Mouse (Mus musculus) heart, embryonic 15.5 days (tissue): ENCODE results near the gene Gm10491. TPM values are rescaled to one million over a fixed set of nuclear protein-coding genes. Genes with fewer than 3 reads are reported as not detected.
"Not testable (repeated sequence)": the region's sequence is repeated elsewhere in the genome, so short reads cannot be mapped to it uniquely, and the experiment has no call there.

Experiments used
- ATAC-seq: fragments of 200-750 bp; cut with Nextera tagmentation; replicated peaks from 2 replicates; pipeline ENCODE4 v1.8.0; 2017; ENCODE audit warnings: low read depth, moderate TSS enrichment; ENCODE audit not compliant: insufficient number of reproducible peaks, insufficient read depth, low FRiP score
- H3K27ac ChIP-seq: fragments of 300-500 bp; sonication (generic); 2 replicates; pipeline ENCODE4 v1.5.1; 2015; ENCODE audit warnings: mild to moderate bottlenecking, inconsistent platforms
- H3K27me3 ChIP-seq: fragments of 300-500 bp; sonication (generic); 2 replicates; pipeline ENCODE4 v1.6.1; 2015; ENCODE audit warnings: inconsistent platforms
- H3K36me3 ChIP-seq: fragments of 300-500 bp; sonication (generic); 2 replicates; pipeline ENCODE4 v1.6.1; 2015; ENCODE audit warnings: mild to moderate bottlenecking, inconsistent platforms
- H3K4me1 ChIP-seq: fragments of 300-500 bp; sonication (generic); replicated peaks from 2 replicates; pipeline ENCODE4 v1.6.1; 2015; ENCODE audit warnings: inconsistent platforms
- H3K4me2 ChIP-seq: fragments of 300-500 bp; sonication (generic); 2 replicates; pipeline ENCODE4 v1.6.1; 2015; ENCODE audit warnings: inconsistent platforms, mild to moderate bottlenecking, moderate library complexity
- H3K4me3 ChIP-seq: fragments of 300-500 bp; sonication (generic); 2 replicates; pipeline ENCODE4 v1.5.1; 2015; ENCODE audit warnings: mild to moderate bottlenecking, inconsistent platforms
- H3K9ac ChIP-seq: fragments of 300-500 bp; sonication (generic); 2 replicates; pipeline ENCODE4 v1.6.1; 2015; ENCODE audit warnings: mild to moderate bottlenecking, inconsistent platforms
- H3K9me3 ChIP-seq: fragments of 300-500 bp; sonication (generic); replicated peaks from 2 replicates; pipeline ENCODE4 v1.6.1; 2016; ENCODE audit warnings: inconsistent platforms
- WGBS: fragments of 180-500 bp; shearing (Covaris S2); methylation state at CpG from one replicate; pipeline ENCODE4 v1.1.7; 2015; ENCODE audit warnings: mixed read lengths; 5-methylcytosine and 5-hydroxymethylcytosine counted together
- polyA plus RNA-seq: library from polyadenylated mRNA; unstranded; fragments of >200 nt; fragmentation: Nextera tagmentation; extraction: Ambion mirVana; gene quantifications from 2 replicates; pipeline ENCODE4 v1.2.1, GENCODE M21; 2015

Gene Gm10491
- polyA plus RNA-seq, 1 experiment from 2014 or later: not detected

DNA sequence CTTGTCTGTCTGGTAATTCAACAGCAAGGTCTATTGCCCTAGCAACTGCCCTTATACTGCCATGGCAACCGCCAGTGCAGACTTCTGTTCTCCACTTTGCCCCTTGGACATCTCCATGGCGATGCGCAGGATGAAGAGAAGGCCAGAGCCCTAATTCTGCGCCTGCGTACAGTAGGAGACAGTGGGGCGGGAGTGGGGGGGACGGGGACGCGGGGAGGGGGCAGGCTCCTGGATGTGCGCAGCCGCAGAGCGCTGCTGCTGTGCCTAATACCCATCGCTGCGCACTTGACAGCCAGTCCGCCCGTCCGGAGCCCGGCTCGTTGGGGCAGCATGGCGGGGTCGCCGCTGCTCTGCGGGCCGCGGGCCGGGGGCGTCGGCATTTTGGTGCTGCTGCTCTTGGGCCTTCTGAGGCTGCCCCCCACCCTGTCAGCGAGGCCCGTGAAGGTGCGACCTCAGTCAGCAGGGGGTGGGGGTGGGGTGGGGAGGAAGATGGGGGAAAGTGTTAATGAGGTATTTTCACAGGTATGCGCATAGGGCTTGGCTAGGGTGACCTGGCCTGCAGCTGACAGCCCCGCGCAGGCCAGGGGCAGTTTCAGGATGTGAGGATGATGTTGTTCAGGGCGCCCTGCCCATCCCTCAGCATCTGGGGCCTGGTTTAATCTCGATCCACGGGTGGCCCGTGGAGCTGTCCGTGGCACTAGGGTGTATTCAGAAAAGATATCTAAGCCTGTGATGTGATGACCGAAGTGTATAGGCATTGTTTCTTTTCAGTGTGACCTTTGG, 12.2 kb upstream of the Gm10491 start, which contains the start of gene Pcsk1n:
Pcsk1n (plus strand) TSS at position 222 of the 783 bp plus-strand sequence.
- Histone ChIP-seq H3K9ac (no peak within 1 kb of the TSS), H3K4me1 (peaks cover 7% of the 10 kb centered on the region; the same call in 1 of the 2 replicates), H3K4me2 (peak within 1 kb of the TSS; percentile 41), H3K4me3 (0 out of 2 replicates have a peak within 1 kb of the TSS, but pooled peaks have one; percentile 13), H3K9me3 (no peaks in the 10 kb centered on the region), H3K27me3 (peaks cover 65% of the 10 kb centered on the region), H3K36me3 (no peaks in the 10 kb centered on the region), H3K27ac (no peak within 1 kb of the TSS)
- no peak; the same call in 1 of the 2 replicates for ATAC-seq
- 16% methylated on average over 40 of the region's 40 CpGs for WGBS

DNA sequence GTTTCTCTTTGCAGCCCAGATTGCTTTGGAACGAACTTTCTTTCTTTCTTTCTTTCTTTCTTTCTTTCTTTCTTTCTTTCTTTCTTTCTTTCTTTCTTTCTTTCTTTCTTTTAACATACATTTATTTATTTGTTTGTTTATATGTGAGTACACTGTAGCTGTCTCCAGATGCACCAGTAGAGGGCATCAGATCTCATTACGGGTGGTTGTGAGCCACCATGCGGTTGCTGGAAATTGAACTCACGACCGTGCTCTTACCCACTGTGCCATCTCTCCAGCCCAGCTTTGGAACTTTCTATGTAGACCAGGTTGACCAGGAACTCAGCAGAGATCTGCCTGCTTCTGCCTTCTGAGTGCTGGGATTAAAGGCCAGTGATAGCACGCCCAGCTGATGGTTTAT, 10.3 kb upstream of the Gm10491 start:
- 56% methylated on average over 6 of the region's 6 CpGs for WGBS
- ATAC-seq, H3K4me2 ChIP-seq: not testable (repeated sequence)

DNA sequence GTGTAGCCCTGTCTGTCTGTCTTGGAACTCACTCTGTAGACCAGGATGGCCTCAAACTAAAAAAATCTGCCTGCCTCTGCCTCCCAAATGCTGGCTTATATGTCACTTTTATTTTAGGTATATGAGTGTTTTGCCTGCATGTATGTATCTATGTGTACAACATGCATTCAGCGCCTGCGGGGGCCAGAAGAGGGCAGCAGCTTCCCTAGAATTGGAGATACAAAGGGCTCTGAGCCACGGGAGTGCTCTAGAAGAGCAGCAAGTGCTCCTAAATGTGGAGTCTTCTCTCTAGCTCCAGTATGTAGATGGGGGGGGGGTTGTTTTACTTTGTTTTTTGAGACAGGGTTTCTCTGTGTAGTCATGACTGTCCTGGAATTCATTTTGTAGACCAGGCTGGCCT, 8.0 kb upstream of the Gm10491 start:
- H3K9ac ChIP-seq, H3K36me3 ChIP-seq, ATAC-seq, H3K27ac ChIP-seq, H3K4me3 ChIP-seq, H3K4me2 ChIP-seq, H3K9me3 ChIP-seq, H3K4me1 ChIP-seq: not testable (repeated sequence)
- 21% methylated on average over 3 of the region's 3 CpGs for WGBS
- peaks cover 24% of the 10 kb centered on the region for H3K27me3 ChIP-seq

More for the DNA sequence above, 10.3 kb upstream of the Gm10491 start:
- not testable (repeated sequence) for H3K9me3 ChIP-seq, H3K4me3 ChIP-seq, H3K36me3 ChIP-seq, H3K27ac ChIP-seq, H3K9ac ChIP-seq, H3K4me1 ChIP-seq
- H3K27me3 ChIP-seq: peaks cover 47% of the 10 kb centered on the region

DNA sequence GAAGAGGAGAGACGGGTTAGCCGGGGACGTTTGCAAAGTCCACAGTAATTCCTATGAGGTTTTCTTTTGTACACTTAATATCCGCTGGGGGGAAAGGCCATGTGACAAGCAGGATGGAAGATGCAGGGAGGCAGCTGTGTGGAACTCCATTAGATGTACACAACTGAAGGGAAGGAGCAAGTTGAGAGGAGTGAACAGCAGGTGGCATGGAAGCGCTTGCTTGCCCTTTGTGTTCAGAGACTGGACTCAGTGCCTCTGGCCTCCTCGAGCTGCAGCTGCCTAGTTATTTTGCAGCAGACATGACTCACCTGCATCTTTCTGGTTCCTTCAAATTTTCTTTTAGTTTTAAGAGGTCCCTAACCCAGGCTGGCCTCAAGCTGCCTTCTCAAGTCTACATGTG, 2.8 kb upstream of the Gm10491 start:
- 50% methylated on average over 6 of the region's 6 CpGs for WGBS

DNA sequence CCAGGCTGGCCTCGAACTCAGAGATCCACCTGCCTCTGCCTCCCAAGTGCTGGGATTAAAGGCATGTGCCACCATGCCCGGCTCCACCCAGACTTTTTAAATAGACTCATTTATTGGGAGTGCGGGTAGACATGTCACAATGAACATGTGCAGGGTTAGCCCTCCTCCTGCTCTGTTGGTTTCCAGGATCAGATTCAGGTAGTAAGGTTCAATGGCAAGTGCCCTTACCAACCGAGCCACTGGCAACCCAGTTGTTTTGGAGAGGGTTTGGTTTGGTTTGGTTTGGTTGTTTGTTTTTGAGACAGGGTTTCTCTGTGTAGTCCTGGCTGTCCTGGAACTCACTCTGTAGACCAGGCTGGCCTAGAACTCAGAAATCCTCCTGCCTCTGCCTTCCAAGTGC, 1.6 kb upstream of the Gm10491 start, which contains the start of gene Gm10490:
Gm10490 (plus strand) TSS at position 301 of the 400 bp plus-strand sequence.
- WGBS: 88% methylated on average over 4 of the region's 4 CpGs
- ATAC-seq: not testable (repeated sequence)

More for the DNA sequence above, 2.8 kb upstream of the Gm10491 start:
- Histone ChIP-seq H3K36me3 (peaks cover 5% of the 10 kb centered on the region; the same call in 1 of the 2 replicates), H3K4me1 (no peaks in the 10 kb centered on the region), H3K27me3 (no peaks in the 10 kb centered on the region), H3K4me2 (no peak overlapping the region), H3K9me3 (no peaks in the 10 kb centered on the region), H3K4me3 (no peak overlapping the region), H3K27ac (no peak overlapping the region), H3K9ac (no peak overlapping the region)
- no peak for ATAC-seq

DNA sequence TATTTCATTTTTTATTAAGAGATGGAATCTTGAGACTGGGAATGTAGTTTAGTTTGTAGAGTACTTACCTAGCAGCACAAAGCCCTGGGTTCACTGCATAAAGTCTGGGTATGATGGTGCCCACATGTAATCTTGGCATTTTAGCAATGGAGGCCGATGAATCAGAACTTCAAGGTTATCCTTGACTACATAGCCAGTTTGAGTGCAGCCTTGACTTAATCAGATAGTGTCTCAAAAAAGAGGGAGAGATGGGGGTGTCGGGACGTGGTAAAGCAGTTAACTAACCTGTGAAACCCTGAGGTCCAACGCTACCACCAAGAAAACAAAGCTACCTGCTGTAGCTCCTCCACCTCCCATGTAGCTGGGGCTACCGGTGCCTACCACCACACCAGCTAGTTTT, 3.2 kb downstream of the Gm10491 start:
- H3K4me1 ChIP-seq: 0 out of 2 replicates have a peak, but pooled peaks cover 2% of the 10 kb centered on the region
- peaks cover 5% of the 10 kb centered on the region; the same call in 1 of the 2 replicates for H3K36me3 ChIP-seq
- H3K27ac ChIP-seq: no peak overlapping the region
- no peaks in the 10 kb centered on the region for H3K27me3 ChIP-seq
- no peaks in the 10 kb centered on the region for H3K9me3 ChIP-seq
- ATAC-seq: no peak
- H3K4me3 ChIP-seq: no peak overlapping the region
- 89% methylated on average over 5 of the region's 5 CpGs for WGBS
- H3K9ac ChIP-seq: no peak overlapping the region
- H3K4me2 ChIP-seq: no peak overlapping the region

More for the DNA sequence above, 1.6 kb upstream of the Gm10491 start, which contains the start of gene Gm10490:
- not testable (repeated sequence) for H3K4me1 ChIP-seq, H3K36me3 ChIP-seq, H3K27ac ChIP-seq, H3K4me2 ChIP-seq, H3K4me3 ChIP-seq, H3K9ac ChIP-seq, H3K9me3 ChIP-seq, H3K27me3 ChIP-seq

DNA sequence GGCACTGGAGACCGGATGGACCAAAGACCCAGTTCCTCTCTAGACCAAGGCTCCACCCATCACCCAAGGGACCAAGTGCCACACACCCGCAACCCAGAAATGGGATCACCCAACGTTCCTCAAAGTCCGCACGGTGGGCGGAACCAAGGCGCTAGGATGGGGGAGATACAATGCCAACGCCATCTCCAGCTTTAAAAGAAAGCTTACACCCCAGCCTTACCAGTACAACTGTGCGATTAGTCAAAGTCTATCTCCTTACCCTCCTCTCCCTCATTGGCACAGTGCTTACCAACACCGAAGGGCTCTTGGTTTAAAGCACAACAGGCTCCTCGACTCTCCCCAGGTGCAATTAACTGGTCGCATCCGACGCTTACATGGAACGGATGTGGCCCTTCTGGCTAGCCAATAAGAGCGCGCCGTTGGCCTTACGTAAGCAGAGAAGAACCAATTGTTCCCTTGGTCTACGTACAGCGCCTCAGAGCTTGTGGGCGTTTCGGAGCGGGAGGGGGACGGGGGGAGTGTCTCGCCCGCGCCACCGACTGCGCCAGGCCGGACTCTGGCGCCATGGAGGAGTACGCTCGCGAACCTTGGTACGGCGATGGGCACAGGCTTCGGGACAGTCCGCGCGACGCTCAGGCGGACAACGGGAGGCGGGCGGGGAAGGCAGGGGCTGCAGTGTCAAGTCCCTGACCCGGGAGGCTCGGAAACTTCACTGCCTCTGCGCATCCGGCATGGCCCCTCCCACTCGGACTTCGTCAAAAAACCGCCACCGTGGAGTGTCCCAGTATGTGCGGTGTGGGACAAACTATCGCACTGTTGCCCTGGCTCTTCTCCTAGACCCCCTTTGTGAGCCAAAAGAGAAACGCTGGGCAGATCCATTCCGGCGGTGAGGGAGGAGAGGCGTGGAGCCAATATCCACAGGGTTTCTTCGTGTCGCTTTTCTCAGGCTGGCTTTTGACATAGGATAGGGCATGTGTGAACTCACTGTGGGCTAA, 8.5 kb downstream of the Gm10491 start, which contains the start of the genes Pqbp1 and Timm17b:
Pqbp1 (minus strand) TSS at position 390 of the 995 bp plus-strand sequence.
Timm17b (plus strand) TSS at position 478 of the 995 bp plus-strand sequence.
- peaks cover 4% of the 10 kb centered on the region; the same call in 1 of the 2 replicates for H3K4me1 ChIP-seq
- peak within 1 kb of the TSS; percentile 63 for H3K9ac ChIP-seq
- no peaks in the 10 kb centered on the region; the same call in 1 of the 2 replicates for H3K36me3 ChIP-seq
- peak within 1 kb of the TSS; percentile 86 for H3K27ac ChIP-seq
- H3K4me3 ChIP-seq: peak within 1 kb of the TSS; percentile 69
- H3K27me3 ChIP-seq: no peaks in the 10 kb centered on the region
- peak within 1 kb of the TSS; percentile 61 for H3K4me2 ChIP-seq
- peak; percentile 98 for ATAC-seq
- no peaks in the 10 kb centered on the region for H3K9me3 ChIP-seq
- WGBS: 14% methylated on average over 62 of the region's 62 CpGs

DNA sequence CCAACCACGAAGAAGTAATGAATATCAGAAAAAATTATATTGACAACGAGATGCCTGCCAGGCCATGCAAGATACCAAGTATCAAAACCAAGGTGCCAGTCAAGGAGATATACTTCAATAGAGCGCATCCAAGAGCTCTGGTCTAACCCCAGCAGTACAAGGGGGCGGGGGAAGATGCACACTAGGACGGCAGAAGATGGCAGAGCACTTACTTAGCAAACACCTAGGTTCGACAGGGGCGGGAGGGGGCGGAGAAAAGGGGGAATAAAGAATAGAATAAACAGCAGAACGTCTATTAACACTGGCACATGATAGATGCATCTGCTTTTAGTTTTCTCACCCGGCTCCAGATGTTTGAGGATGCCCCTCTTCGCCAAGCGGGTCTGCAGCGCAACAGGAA, 9.4 kb downstream of the Gm10491 start:
- no peaks in the 10 kb centered on the region for H3K9me3 ChIP-seq
- H3K4me3 ChIP-seq: peak overlapping the region; percentile 69
- peak overlapping the region; percentile 52 for H3K9ac ChIP-seq
- no peaks in the 10 kb centered on the region; the same call in 1 of the 2 replicates for H3K36me3 ChIP-seq
- H3K27me3 ChIP-seq: no peaks in the 10 kb centered on the region
- H3K27ac ChIP-seq: peak overlapping the region; percentile 86
- no peak for ATAC-seq
- peak overlapping the region; percentile 61 for H3K4me2 ChIP-seq
- peaks cover 4% of the 10 kb centered on the region; the same call in 1 of the 2 replicates for H3K4me1 ChIP-seq
- 24% methylated on average over 13 of the region's 13 CpGs for WGBS

DNA sequence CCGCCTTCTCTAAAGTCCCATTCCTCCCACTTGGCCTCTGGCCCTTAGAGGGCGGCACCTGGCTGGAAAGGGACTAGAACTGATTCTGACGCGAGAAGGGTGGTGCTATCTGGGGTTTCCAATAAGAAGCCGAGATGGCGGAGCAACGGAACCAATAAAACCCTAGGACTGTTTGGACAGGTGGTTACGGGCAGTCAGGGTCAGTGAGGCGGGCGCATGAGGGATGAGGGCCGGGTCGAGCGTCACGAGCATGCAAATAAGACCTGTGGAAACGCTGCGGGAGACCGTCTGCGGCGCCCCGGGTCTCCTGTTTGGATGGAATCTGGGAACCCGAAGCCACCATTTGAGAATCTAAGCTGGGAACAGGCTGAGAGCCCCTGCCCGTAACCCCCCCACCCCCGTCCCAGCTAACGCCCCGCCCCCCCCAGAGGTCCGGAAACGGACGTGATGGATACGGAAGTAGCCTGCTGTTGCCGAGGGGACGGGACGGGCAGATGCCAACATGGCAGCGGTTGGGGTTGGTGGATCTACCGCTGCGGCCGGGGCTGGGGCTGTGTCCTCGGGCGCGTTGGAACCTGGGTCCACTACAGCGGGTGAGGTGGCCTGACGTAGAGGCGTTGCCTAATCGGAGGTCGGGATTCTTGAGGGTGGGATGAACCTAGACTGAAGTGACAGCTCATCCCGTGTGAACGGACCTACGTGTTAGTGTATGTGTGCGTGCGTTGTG, 23.6 kb downstream of the Gm10491 start, which contains the start of gene Slc35a2:
Slc35a2 (plus strand) TSS at position 188 of the 727 bp plus-strand sequence.
- peak within 1 kb of the TSS; percentile 58 for H3K9ac ChIP-seq
- H3K36me3 ChIP-seq: no peaks in the 10 kb centered on the region
- peaks cover 10% of the 10 kb centered on the region for H3K4me1 ChIP-seq
- no peaks in the 10 kb centered on the region for H3K9me3 ChIP-seq
- 8% methylated on average over 49 of the region's 49 CpGs for WGBS
- peak within 1 kb of the TSS; percentile 69 for H3K4me3 ChIP-seq
- H3K27me3 ChIP-seq: no peaks in the 10 kb centered on the region
- H3K4me2 ChIP-seq: peak within 1 kb of the TSS; percentile 67
- peak; percentile 92 for ATAC-seq
- peak within 1 kb of the TSS; percentile 88 for H3K27ac ChIP-seq

DNA sequence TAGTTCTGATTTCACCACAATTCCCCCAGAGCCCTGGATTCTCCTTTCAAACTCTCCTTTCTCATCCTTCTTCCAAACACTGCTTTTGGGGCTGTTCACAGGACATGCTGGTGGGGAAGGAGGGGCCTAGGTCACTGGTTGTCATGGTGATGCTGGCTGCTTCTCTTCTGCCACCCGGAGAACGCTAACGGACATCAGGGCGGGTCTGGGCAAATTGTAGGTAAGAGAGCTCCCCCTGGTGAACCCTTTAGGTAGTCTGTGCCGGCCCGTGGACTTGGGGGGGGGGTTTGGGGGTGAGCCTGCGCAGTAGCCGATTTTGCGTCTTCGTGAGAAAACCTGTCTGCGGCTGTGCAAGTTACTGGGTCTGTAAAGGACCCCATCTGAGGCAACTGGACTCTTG, 27.8 kb downstream of the Gm10491 start:
- Histone ChIP-seq H3K4me3 (peak overlapping the region; percentile 18; the same call in 1 of the 2 replicates), H3K9ac (no peak overlapping the region), H3K4me1 (peaks cover 13% of the 10 kb centered on the region), H3K27ac (no peak overlapping the region), H3K36me3 (no peaks in the 10 kb centered on the region), H3K9me3 (no peaks in the 10 kb centered on the region), H3K4me2 (peak overlapping the region; percentile 91), H3K27me3 (no peaks in the 10 kb centered on the region)
- ATAC-seq: no peak
- WGBS: 7% methylated on average over 11 of the region's 11 CpGs
